Mouse (Mus musculus) CH12.LX (cell line): Measurements from ENCODE around the gene Cand1. TPM values are rescaled to one million over a fixed set of nuclear protein-coding genes. Genes with fewer than 3 reads are reported as not detected.

ENCODE experiments used
- DNase-seq: peaks from one replicate; pipeline ENCODE4 v3.0.0-alpha.2; 2013; ENCODE audit errors: extremely low read depth
- H3K27ac ChIP-seq: 2 replicates; pipeline ENCODE4 v1.5.1; 2012; ENCODE audit warnings: low read depth, mild to moderate bottlenecking, control low read depth, moderate library complexity; ENCODE audit not compliant: insufficient read depth
- H3K27me3 ChIP-seq: replicated peaks from 2 replicates; pipeline ENCODE3; 2012; ENCODE audit warnings: inconsistent platforms
- H3K36me3 ChIP-seq, 2 experiments: replicated peaks in 1 of 2; 2 replicates each; pipeline versions ENCODE3 to v1.6.1; 2012; ENCODE audit warnings: inconsistent platforms in 1 of 2, low read length in 1 of 2, mild to moderate bottlenecking in 1 of 2, mixed read lengths in 1 of 2, moderate library complexity in 1 of 2; ENCODE audit not compliant: control insufficient read depth in 1 of 2, insufficient read depth in 1 of 2
- H3K4me1 ChIP-seq, 2 experiments: 2 replicates each; pipeline ENCODE4 v1.6.1; 2012; ENCODE audit warnings: inconsistent platforms in 1 of 2, moderate library complexity in 1 of 2; ENCODE audit not compliant: insufficient read depth in 2 of 2, control insufficient read depth in 1 of 2
- H3K4me2 ChIP-seq: 2 replicates; pipeline ENCODE4 v1.6.1; 2012; ENCODE audit warnings: low read depth, mild to moderate bottlenecking, control low read depth; ENCODE audit not compliant: poor library complexity, insufficient read depth, severe bottlenecking
- H3K4me3 ChIP-seq, 3 experiments: fragments of 150-350 bp in 1 of 3; sonication (generic) in 1 of 3; replicated peaks in 1 of 3; 2 replicates each; pipeline versions ENCODE3 to v1.5.1; 2011 to 2012; ENCODE audit warnings: low read depth in 2 of 3, low read length in 2 of 3, mild to moderate bottlenecking in 2 of 3, moderate library complexity in 2 of 3, control low read depth in 1 of 3, improper control_type of control experiment in 1 of 3, inconsistent platforms in 1 of 3, mixed read lengths in 1 of 3; ENCODE audit not compliant: poor library complexity in 1 of 3
- H3K79me2 ChIP-seq: replicated peaks from 2 replicates; pipeline ENCODE4 v1.6.1; 2012; ENCODE audit warnings: mild to moderate bottlenecking, moderate library complexity; ENCODE audit not compliant: control insufficient read depth, poor library complexity, insufficient read depth, severe bottlenecking; ENCODE audit errors: extremely low read depth
- H3K9ac ChIP-seq: 2 replicates; pipeline ENCODE4 v1.6.1; 2012; ENCODE audit warnings: low read depth, mild to moderate bottlenecking, control low read depth, moderate library complexity; ENCODE audit not compliant: insufficient read depth
- H3K9me3 ChIP-seq: replicated peaks from 2 replicates; pipeline ENCODE3; 2012; ENCODE audit warnings: low read length, inconsistent platforms, mixed read lengths
- BHLHE40 ChIP-seq: IDR thresholded peaks from 2 replicates; pipeline ENCODE4 v1.6.1; 2011; ENCODE audit warnings: mild to moderate bottlenecking, low read depth, low read length, improper control_type of control experiment
- CHD2 ChIP-seq: IDR thresholded peaks from 2 replicates; pipeline ENCODE4 v1.6.1; 2011; ENCODE audit warnings: low read length, improper control_type of control experiment
- CTCF ChIP-seq, 2 experiments: IDR thresholded peaks in 1 of 2; conservative IDR thresholded peaks in 1 of 2; 2 replicates each; pipeline ENCODE4 v1.5.1; 2011 to 2012; ENCODE audit warnings: low read depth in 2 of 2, low read length in 2 of 2, improper control_type of control experiment in 1 of 2, inconsistent platforms in 1 of 2, mild to moderate bottlenecking in 1 of 2, moderate library complexity in 1 of 2
- E2F4 ChIP-seq: IDR thresholded peaks from 2 replicates; pipeline ENCODE4 v1.6.1; 2011; ENCODE audit warnings: low read depth, low read length, improper control_type of control experiment; ENCODE audit not compliant: insufficient replicate concordance
- ELF1 ChIP-seq: IDR thresholded peaks from 2 replicates; pipeline ENCODE4 v1.6.1; 2014; ENCODE audit warnings: low read depth, mild to moderate bottlenecking, inconsistent platforms, low read length, improper control_type of control experiment
- GABPA ChIP-seq: IDR thresholded peaks from 2 replicates; pipeline ENCODE4 v1.6.1; 2012; ENCODE audit warnings: low read depth, low read length, improper control_type of control experiment, inconsistent platforms; ENCODE audit not compliant: insufficient replicate concordance
- HCFC1 ChIP-seq: IDR thresholded peaks from 2 replicates; pipeline ENCODE4 v1.6.1; 2012; ENCODE audit warnings: low read depth, mild to moderate bottlenecking, inconsistent platforms, low read length, improper control_type of control experiment
- JUN ChIP-seq: IDR thresholded peaks from 2 replicates; pipeline ENCODE4 v1.6.1; 2011; ENCODE audit warnings: low read depth, mild to moderate bottlenecking, low read length, improper control_type of control experiment, moderate library complexity; ENCODE audit not compliant: insufficient read depth
- JUND ChIP-seq: conservative IDR thresholded peaks from 2 replicates; pipeline ENCODE4 v1.6.1; 2011; ENCODE audit warnings: low read depth, low read length, improper control_type of control experiment
- KAT2A ChIP-seq: IDR thresholded peaks from 2 replicates; pipeline ENCODE4 v1.6.1; 2012; ENCODE audit warnings: low read length, improper control_type of control experiment, inconsistent platforms; ENCODE audit not compliant: insufficient replicate concordance
- MAFK ChIP-seq: IDR thresholded peaks from 2 replicates; pipeline ENCODE4 v1.6.1; 2011; ENCODE audit warnings: low read length, improper control_type of control experiment; ENCODE audit not compliant: insufficient replicate concordance
- MYC ChIP-seq: IDR thresholded peaks from 2 replicates; pipeline ENCODE4 v1.6.1; 2011; ENCODE audit warnings: low read depth, mild to moderate bottlenecking, improper control_type of control experiment, low read length
- NELFE ChIP-seq: IDR thresholded peaks from 2 replicates; pipeline ENCODE4 v1.6.1; 2011; ENCODE audit warnings: low read depth, low read length, improper control_type of control experiment
- NRF1 ChIP-seq: IDR thresholded peaks from 2 replicates; pipeline ENCODE4 v1.6.1; 2014; ENCODE audit warnings: low read depth, mild to moderate bottlenecking, inconsistent platforms, low read length, improper control_type of control experiment, moderate library complexity
- POLR2A ChIP-seq: IDR thresholded peaks from 2 replicates; pipeline ENCODE4 v1.6.1; 2011; ENCODE audit warnings: low read depth, mild to moderate bottlenecking, improper control_type of control experiment, low read length
- POLR2AphosphoS2 ChIP-seq: IDR thresholded peaks from 2 replicates; pipeline ENCODE4 v1.6.1; 2011; ENCODE audit warnings: low read depth, low read length, improper control_type of control experiment
- RCOR1 ChIP-seq: conservative IDR thresholded peaks from 2 replicates; pipeline ENCODE4 v1.6.1; 2012; ENCODE audit warnings: low read depth, mild to moderate bottlenecking, inconsistent platforms, low read length, improper control_type of control experiment
- SMC3 ChIP-seq: IDR thresholded peaks from 2 replicates; pipeline ENCODE4 v1.6.1; 2011; ENCODE audit warnings: low read depth, low read length, improper control_type of control experiment
- TBP ChIP-seq: conservative IDR thresholded peaks from 2 replicates; pipeline ENCODE4 v1.6.1; 2011; ENCODE audit warnings: low read depth, low read length, improper control_type of control experiment
- TCF12 ChIP-seq: IDR thresholded peaks from 2 replicates; pipeline ENCODE4 v1.6.1; 2014; ENCODE audit warnings: low read depth, mild to moderate bottlenecking, inconsistent platforms, low read length, improper control_type of control experiment
- USF2 ChIP-seq: conservative IDR thresholded peaks from 2 replicates; pipeline ENCODE4 v1.6.1; 2011; ENCODE audit warnings: low read depth, low read length, improper control_type of control experiment
- ZKSCAN1 ChIP-seq: IDR thresholded peaks from 2 replicates; pipeline ENCODE4 v1.6.1; 2012; ENCODE audit warnings: low read depth, inconsistent platforms, low read length, improper control_type of control experiment, borderline replicate concordance
- ZNF384 ChIP-seq: IDR thresholded peaks from 2 replicates; pipeline ENCODE4 v1.6.1; 2012; ENCODE audit warnings: low read depth, low read length, improper control_type of control experiment, inconsistent platforms
- dilution Hi-C: fragments of 300-500 bp; cut with MboI; formaldehyde crosslinking; loops from 2 replicates; pipeline ENCODE4 v1.14.3; 2020; ENCODE audit warnings: low sequenced_read_pairs; ENCODE audit not compliant: extremely low pct_unique_long_range_greater_than_20kb, extremely low pct_ligation_motif_present
- in situ Hi-C: fragments of 300-500 bp; cut with MboI; formaldehyde crosslinking; loops from 3 replicates; pipeline ENCODE4 v1.14.3; 2019; ENCODE audit warnings: low sequenced_read_pairs, low pct_ligation_motif_present, low pct_unique_long_range_greater_than_20kb, mixed read lengths
- polyA plus RNA-seq: library from polyadenylated mRNA; unstranded; fragments of >175 nt; gene quantifications from 2 replicates; pipeline ENCODE4 v1.2.1, GENCODE M21; 2012; ENCODE audit warnings: low read depth; ENCODE audit not compliant: insufficient read length
- total RNA-seq, 2 experiments: library from RNA; depleted of rRNA; stranded (reverse); fragments of 300-350 nt in 1 of 2; fragments of >200 nt in 1 of 2; gene quantifications; 2 replicates each; pipeline ENCODE4 v1.2.3; 2012 to 2014

Gene Cand1
- total and polyA plus RNA-seq, 3 experiments, result 71.2 to 126 (median 97.5) TPM

GRCm38 (mm10) chr10:119165051-119165450 is 74.8 kb downstream of the Cand1 start:
- Histone ChIP-seq H3K27me3 (no peaks in the 10 kb centered on the region), H3K4me3 (no peak overlapping the region), H3K4me1 (no peaks in the 10 kb centered on the region), H3K4me2 (no peak overlapping the region), H3K9ac (no peak overlapping the region), H3K79me2 (no peaks in the 10 kb centered on the region), H3K36me3 (no peaks in the 10 kb centered on the region), H3K27ac (no peak overlapping the region), H3K9me3 (peaks cover 6% of the 10 kb centered on the region)
- no peak for DNase-seq
- in situ Hi-C loops (no loop called here), dilution Hi-C loops (no loop called here)
- no peak for TF ChIP-seq TBP
- no peak for TF ChIP-seq SMC3
- TF ChIP-seq TCF12, result no peak
- no peak for TF ChIP-seq RCOR1
- TF ChIP-seq JUN, result no peak
- no peak for TF ChIP-seq NELFE

GRCm38 (mm10) chr10:119161820-119162382 is 78.0 kb downstream of the Cand1 start:
- H3K9me3 ChIP-seq, result peaks cover 6% of the 10 kb centered on the region
- no peak overlapping the region for H3K4me3 ChIP-seq
- H3K79me2 ChIP-seq, result no peaks in the 10 kb centered on the region
- no peak for TF ChIP-seq JUN
- TF ChIP-seq ELF1, result no peak
- no peak for TF ChIP-seq CHD2
- TF ChIP-seq ZNF384, result no peak
- TF ChIP-seq E2F4, result no peak
- TF ChIP-seq MYC, result no peak
- TF ChIP-seq BHLHE40, result no peak
- no peak for TF ChIP-seq MAFK
- no peak for TF ChIP-seq POLR2A
- no peak for TF ChIP-seq ZKSCAN1
- TF ChIP-seq KAT2A, result no peak
- no peak for TF ChIP-seq HCFC1
- no peak for TF ChIP-seq CTCF (conservative IDR thresholded peaks at IDR 0.05 in 1 of 2, IDR thresholded peaks at IDR 0.05 in 1 of 2; ENCODE audit: low read depth in 2 of 2, low read length in 2 of 2)
- no peak for TF ChIP-seq NRF1
- TF ChIP-seq GABPA, result no peak
- TF ChIP-seq USF2, result no peak
- TF ChIP-seq JUND, result no peak
- TF ChIP-seq RCOR1, result no peak
- no peak for TF ChIP-seq POLR2AphosphoS2
- TF ChIP-seq, all 38 proteins: peak for 0
- in situ Hi-C loops (no loop called here), dilution Hi-C loops (no loop called here)
- no peaks in the 10 kb centered on the region for H3K36me3 ChIP-seq
- no peak overlapping the region for H3K9ac ChIP-seq
- no peak overlapping the region for H3K27ac ChIP-seq
- no peak overlapping the region for H3K4me2 ChIP-seq
- no peak for DNase-seq
- no peaks in the 10 kb centered on the region for H3K27me3 ChIP-seq
- no peaks in the 10 kb centered on the region for H3K4me1 ChIP-seq
